Mouse (Mus musculus) c-Kit-negative CD71-positive TER-119-positive erythroid progenitor cells, embryonic 14.5 days (primary cell): ENCODE data around the gene Rnaseh2b.
A peak's percentile ranks its signal among the peaks of the same experiment; 100 is the strongest.

Experiments used
- DNase-seq: peaks from one replicate; pipeline ENCODE4 v3.0.0-alpha.2; 2013; ENCODE audit warnings: low read depth, low spot score

The Rnaseh2b gene

GRCm38 (mm10) chr14:62292488-62293339 is at the start of gene Rnaseh2b, which contains the start of gene Dleu7:
Gene Rnaseh2b (plus strand): TSS chr14:62292589.
Gene Dleu7 (minus strand): TSS chr14:62293047.
- DNase-seq, result no peak

GRCm38 (mm10) chr14:62243530-62243929 is 48.9 kb upstream of the Rnaseh2b start:
- DNase-seq, result no peak

GRCm38 (mm10) chr14:62245557-62245956 is 46.8 kb upstream of the Rnaseh2b start:
- no peak for DNase-seq

GRCm38 (mm10) chr14:62248345-62248744 is 44.0 kb upstream of the Rnaseh2b start:
- no peak for DNase-seq

- DNase-seq, result no peak
Measured at GRCm38 (mm10) chr14:62248796-62249195, 43.6 kb upstream of the Rnaseh2b start.

- no peak for DNase-seq
Measured at GRCm38 (mm10) chr14:62249251-62249650, 43.1 kb upstream of the Rnaseh2b start.

- DNase-seq, result no peak
Measured at GRCm38 (mm10) chr14:62250046-62250445, 42.3 kb upstream of the Rnaseh2b start.

- DNase-seq, result peak; percentile 42
Measured at GRCm38 (mm10) chr14:62251999-62252398, 40.4 kb upstream of the Rnaseh2b start.

- no peak for DNase-seq
Measured at GRCm38 (mm10) chr14:62254371-62254770, 38.0 kb upstream of the Rnaseh2b start.

- DNase-seq, result no peak
Measured at GRCm38 (mm10) chr14:62256066-62256465, 36.3 kb upstream of the Rnaseh2b start.

GRCm38 (mm10) chr14:62258125-62258524 is 34.3 kb upstream of the Rnaseh2b start:
- no peak for DNase-seq

- DNase-seq, result no peak
Measured at GRCm38 (mm10) chr14:62258978-62259536, 33.3 kb upstream of the Rnaseh2b start.

GRCm38 (mm10) chr14:62270698-62271396 is 21.5 kb upstream of the Rnaseh2b start:
- DNase-seq, result no peak

- DNase-seq, result no peak
Measured at GRCm38 (mm10) chr14:62273604-62274003, 18.8 kb upstream of the Rnaseh2b start.

GRCm38 (mm10) chr14:62282974-62283373 is 9.4 kb upstream of the Rnaseh2b start:
- no peak for DNase-seq

- DNase-seq, result no peak
Measured at GRCm38 (mm10) chr14:62288731-62289130, 3.7 kb upstream of the Rnaseh2b start.

- no peak for DNase-seq
Measured at GRCm38 (mm10) chr14:62291406-62291987, 892 bp upstream of the Rnaseh2b start.

- no peak for DNase-seq
Measured at GRCm38 (mm10) chr14:62292166-62292487, 262 bp upstream of the Rnaseh2b start.

- DNase-seq, result no peak
Measured at GRCm38 (mm10) chr14:62298808-62299207, 6.4 kb downstream of the Rnaseh2b start.

GRCm38 (mm10) chr14:62300031-62300430 is 7.6 kb downstream of the Rnaseh2b start:
- DNase-seq, result no peak

- no peak for DNase-seq
Measured at GRCm38 (mm10) chr14:62307555-62307954, 15.2 kb downstream of the Rnaseh2b start.

GRCm38 (mm10) chr14:62309026-62309425 is 16.6 kb downstream of the Rnaseh2b start:
- DNase-seq, result no peak
